Mouse (Mus musculus): ENCODE results near the gene Zfp955a.
"Not testable (repeated sequence)": the region's sequence is repeated elsewhere in the genome, so short reads cannot be mapped to it uniquely, and the experiment has no call there.

Gene Zfp955a

DNA sequence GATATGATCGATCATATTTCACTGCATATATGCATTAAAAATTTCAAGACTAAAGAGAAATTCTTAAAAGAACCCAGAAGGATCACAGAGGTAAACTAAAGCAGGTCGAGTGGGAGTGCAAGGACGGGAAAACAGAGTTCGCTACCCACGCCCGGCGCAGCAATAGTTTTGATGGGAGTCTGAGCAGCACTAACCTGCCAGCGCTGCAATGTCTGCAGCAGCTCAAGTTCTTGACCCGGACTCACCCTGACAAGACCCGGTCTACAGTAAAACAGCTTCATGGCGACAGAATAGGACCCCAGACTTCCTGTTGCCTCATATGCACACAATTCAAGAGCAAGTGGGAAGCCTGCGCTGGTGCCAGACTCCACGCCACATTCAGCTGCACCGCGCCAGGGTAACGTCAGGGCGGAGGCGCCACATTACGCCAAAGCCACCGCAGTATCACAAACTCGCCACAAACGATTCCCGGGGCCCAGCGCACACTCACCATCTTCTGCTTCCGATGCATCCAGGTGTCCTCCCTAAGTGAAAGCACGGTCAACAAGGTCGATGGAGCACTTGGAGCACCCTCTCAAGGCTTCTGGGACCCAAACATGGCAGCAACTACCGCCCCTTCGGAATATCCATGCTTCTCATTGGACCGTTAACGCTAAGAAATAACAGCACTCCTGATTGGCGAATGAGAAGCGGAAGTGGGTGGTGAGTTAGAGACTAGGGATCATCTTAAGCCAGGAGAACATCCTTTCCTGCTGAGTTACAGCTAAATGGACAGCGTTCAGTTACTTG, at the start of gene Zfp955a:
TSS of gene Zfp955a (minus strand) at position 616 of the 789 bp plus-strand sequence.
- not testable (repeated sequence) for DNase-seq (ENCODE audit: low spot score)

DNA sequence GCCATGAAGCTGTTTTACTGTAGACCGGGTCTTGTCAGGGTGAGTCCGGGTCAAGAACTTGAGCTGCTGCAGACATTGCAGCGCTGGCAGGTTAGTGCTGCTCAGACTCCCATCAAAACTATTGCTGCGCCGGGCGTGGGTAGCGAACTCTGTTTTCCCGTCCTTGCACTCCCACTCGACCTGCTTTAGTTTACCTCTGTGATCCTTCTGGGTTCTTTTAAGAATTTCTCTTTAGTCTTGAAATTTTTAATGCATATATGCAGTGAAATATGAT, 34.9 kb upstream of the Zfp955a start:
- not testable (repeated sequence) for DNase-seq (ENCODE audit: low spot score)

DNA sequence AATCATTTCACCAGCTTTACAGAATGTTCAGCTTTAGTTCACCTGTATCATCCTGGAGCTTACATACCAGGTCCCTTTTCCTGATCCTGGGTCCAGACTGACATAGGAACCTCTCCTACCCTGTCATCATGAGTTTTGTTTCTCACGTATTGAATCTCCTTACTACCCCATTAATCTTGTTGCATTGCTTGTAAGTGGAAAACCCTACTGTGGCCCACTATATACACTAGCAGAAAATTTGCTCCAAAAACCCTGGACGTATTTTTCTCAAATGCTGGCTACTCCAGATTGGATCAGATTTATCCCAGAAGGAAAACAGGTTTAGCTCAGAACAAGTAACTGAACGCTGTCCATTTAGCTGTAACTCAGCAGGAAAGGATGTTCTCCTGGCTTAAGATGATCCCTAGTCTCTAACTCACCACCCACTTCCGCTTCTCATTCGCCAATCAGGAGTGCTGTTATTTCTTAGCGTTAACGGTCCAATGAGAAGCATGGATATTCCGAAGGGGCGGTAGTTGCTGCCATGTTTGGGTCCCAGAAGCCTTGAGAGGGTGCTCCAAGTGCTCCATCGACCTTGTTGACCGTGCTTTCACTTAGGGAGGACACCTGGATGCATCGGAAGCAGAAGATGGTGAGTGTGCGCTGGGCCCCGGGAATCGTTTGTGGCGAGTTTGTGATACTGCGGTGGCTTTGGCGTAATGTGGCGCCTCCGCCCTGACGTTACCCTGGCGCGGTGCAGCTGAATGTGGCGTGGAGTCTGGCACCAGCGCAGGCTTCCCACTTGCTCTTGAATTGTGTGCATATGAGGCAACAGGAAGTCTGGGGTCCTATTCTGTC, 34.3 kb upstream of the Zfp955a start, which contains the start of gene Zfp955b:
TSS of gene Zfp955b (plus strand) at position 506 of the 837 bp plus-strand sequence.
- DNase-seq (ENCODE audit: low spot score) = not testable (repeated sequence)

- DNase-seq (ENCODE audit: low spot score) = no peak
Measured at GRCm38 (mm10) chr17:33268907-33269306, 14.0 kb upstream of the Zfp955a start.

- DNase-seq (ENCODE audit: low spot score) = no peak
Measured at GRCm38 (mm10) chr17:33264376-33264775, 9.4 kb upstream of the Zfp955a start, which contains the start of gene Olfr63. Gene Olfr63 (plus strand): TSS chr17:33264676.

DNA sequence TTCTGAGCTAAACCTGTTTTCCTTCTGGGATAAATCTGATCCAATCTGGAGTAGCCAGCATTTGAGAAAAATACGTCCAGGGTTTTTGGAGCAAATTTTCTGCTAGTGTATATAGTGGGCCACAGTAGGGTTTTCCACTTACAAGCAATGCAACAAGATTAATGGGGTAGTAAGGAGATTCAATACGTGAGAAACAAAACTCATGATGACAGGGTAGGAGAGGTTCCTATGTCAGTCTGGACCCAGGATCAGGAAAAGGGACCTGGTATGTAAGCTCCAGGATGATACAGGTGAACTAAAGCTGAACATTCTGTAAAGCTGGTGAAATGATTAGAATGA, 343 bp upstream of the Zfp955a start:
- not testable (repeated sequence) for DNase-seq (ENCODE audit: low spot score)

GRCm38 (mm10) chr17:33236646-33237045, 18.3 kb downstream of the Zfp955a start:
- not testable (repeated sequence) for DNase-seq (ENCODE audit: low spot score)

DNA sequence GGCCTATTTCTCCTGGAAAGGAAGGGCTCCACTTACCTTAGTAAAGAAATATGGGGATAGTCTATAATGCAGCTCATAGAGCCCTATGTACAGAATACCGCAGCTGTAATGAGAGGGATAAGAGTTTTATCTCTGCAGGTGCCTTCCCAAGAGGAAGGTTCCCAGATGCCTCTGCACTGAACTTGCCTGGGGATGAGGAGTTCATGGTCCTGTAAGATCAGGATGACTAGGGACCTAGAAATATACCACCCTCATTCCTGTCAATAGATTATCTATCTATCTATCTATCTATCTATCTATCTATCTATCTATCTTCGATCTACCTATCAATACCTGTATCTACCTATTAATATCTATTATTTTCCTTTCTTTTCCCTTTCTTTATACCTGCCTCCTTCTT, 33.4 kb downstream of the Zfp955a start, which contains the start of gene Olfr1564:
TSS of gene Olfr1564 (minus strand) at position 101 of the 400 bp plus-strand sequence.
- DNase-seq (ENCODE audit: low spot score) = no peak

DNA sequence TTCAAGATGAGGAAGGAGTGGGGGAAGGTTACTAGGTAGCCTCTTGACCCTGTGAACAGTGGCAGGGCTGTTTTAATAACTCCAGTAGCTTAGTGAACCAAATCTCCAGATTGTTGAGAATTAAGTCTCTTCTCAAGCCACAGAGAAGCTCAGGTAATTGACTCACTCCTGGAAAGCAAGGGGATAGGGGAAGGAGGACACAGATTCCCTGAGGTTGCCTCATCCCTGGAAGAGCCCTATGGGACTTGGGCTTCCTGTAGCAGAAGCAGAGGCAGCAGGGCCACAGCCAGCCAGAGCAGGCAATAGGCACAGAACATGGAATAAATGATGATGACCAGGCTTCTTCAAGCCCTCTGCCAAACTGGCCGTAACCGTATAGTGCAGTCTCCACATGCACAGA, 63.9 kb downstream of the Zfp955a start, which contains the start of gene Olfr239:
TSS of gene Olfr239 (plus strand) at position 301 of the 400 bp plus-strand sequence.
- not testable (repeated sequence) for DNase-seq (ENCODE audit: low spot score)
